Mouse (Mus musculus): Measurements from ENCODE around the gene H2al1j.

GRCm38 (mm10) chrX:11361261-11361660 lies 33.6 kb downstream of the H2al1j start:
- TF ChIP-seq ZNF384 (IDR thresholded peaks at IDR 0.05; ENCODE audit: low read depth, low read length), result no peak
- TF ChIP-seq ZC3H11A (IDR thresholded peaks at IDR 0.05; ENCODE audit: borderline replicate concordance, low read depth, low read length), result no peak
- no peak for TF ChIP-seq HCFC1 (IDR thresholded peaks at IDR 0.05; ENCODE audit: borderline replicate concordance, insufficient read depth, low read length)
- TF ChIP-seq MAFK (IDR thresholded peaks at IDR 0.05; ENCODE audit: insufficient read depth, low read depth, low read length), result no peak
- TF ChIP-seq CHD2 (IDR thresholded peaks at IDR 0.05; ENCODE audit: low read depth, low read length), result no peak
